ENCODE assay signal across 11 mouse cellular contexts in genomic region chr13:101373581-101374189, GRCm38 (mm10).
DNase-seq lines count a peak whose midpoint lies in the region.
"Had no signal": no experiment of that assay in that cellular context is flagged by ENCODE, and none has a peak within 500 bp of the region (broad histone marks: within the 10 kb centered on the region; RNA-seq: fewer than 3 reads in every experiment).

No protein-coding gene starts in this region.

- peak; percentile 21 for DNase-seq in cerebellum, adult 9-10 months
- DNase-seq in cerebellum, postnatal 25 days: no peak
- peak; percentile 3 to 31 for DNase-seq in left cerebral cortex, adult 9 months (ENCODE audit: low spot score in 2 of 2)
- DNase-seq in left cerebral cortex, postnatal 25 days (ENCODE audit: low spot score in 2 of 2): no peak
- peak; percentile 24 for DNase-seq in urinary bladder, adult 2 months (ENCODE audit: low spot score)
- DNase-seq in urinary bladder, postnatal 10 days (ENCODE audit: low spot score): no peak
- DNase-seq in spleen, postnatal 36 days (ENCODE audit: low spot score in 2 of 2): no peak
- DNase-seq in gastrocnemius, adult 8-10 months (ENCODE audit: low spot score in 2 of 2): no peak
- DNase-seq: gastrocnemius, adult 2 months; kidney, postnatal 36 days; right cerebral cortex, postnatal 25 days had no signal

- intact Hi-C loops in left cerebral cortex, postnatal 25 days (cut with DNase I): no loop called here

Comparison
In these comparisons a context has a peak if more than half of its experiments do, and no peak if none do; other contexts are left out.
1. DNase-seq: peak in cerebellum, adult 9-10 months (single experiment), left cerebral cortex, adult 9 months (2 of 2) and urinary bladder, adult 2 months (single experiment); none in cerebellum, postnatal 25 days (0 of 2), left cerebral cortex, postnatal 25 days (0 of 2), urinary bladder, postnatal 10 days (single experiment), spleen, postnatal 36 days (0 of 2) and gastrocnemius, adult 8-10 months (0 of 2).